Mouse (Mus musculus): ENCODE data around the gene Rpl24. TPM values are rescaled to one million over a fixed set of nuclear protein-coding genes. Genes with fewer than 3 reads are reported as not detected.
A peak's percentile ranks its signal among the peaks of the same experiment; 100 is the strongest.
"Not testable (repeated sequence)": the region's sequence is repeated elsewhere in the genome, so short reads cannot be mapped to it uniquely, and the experiment has no call there.

Gene Rpl24
- polyA plus RNA-seq (2016; fragmentation: Nextera tagmentation; extraction: Ambion mirVana): 656 and 680 TPM in 2 replicates

- ATAC-seq (ENCODE audit: low FRiP score, low read depth): peak; percentile 94
- Histone ChIP-seq H3K4me2 (replicated peaks) (peak within 1 kb of the TSS; percentile 78), H3K27ac (peak within 1 kb of the TSS; percentile 66), H3K4me1 (peaks cover 5% of the 10 kb centered on the region), H3K9me3 (no peaks in the 10 kb centered on the region), H3K36me3 (peaks cover 27% of the 10 kb centered on the region), H3K4me3 (peak within 1 kb of the TSS; percentile 78), H3K9ac (peak within 1 kb of the TSS; percentile 90), H3K27me3 (replicated peaks) (no peaks in the 10 kb centered on the region)
- WGBS: under 1% methylated on average over 42 of the region's 42 CpGs
These were observed at the start of gene Rpl24 for GRCm38 (mm10) chr16:55966212-55966871. Gene Rpl24 (plus strand): TSS chr16:55966275.

GRCm38 (mm10) chr16:55922079-55922478, 44.0 kb upstream of the Rpl24 start:
- no peak overlapping the region for H3K4me3 ChIP-seq
- no peak overlapping the region for H3K27ac ChIP-seq
- H3K27me3 ChIP-seq (replicated peaks): no peaks in the 10 kb centered on the region
- H3K9me3 ChIP-seq: no peaks in the 10 kb centered on the region
- 92% methylated on average over 10 of the region's 10 CpGs for WGBS
- no peaks in the 10 kb centered on the region for H3K4me1 ChIP-seq
- H3K4me2 ChIP-seq (replicated peaks): no peak overlapping the region
- peaks cover 52% of the 10 kb centered on the region for H3K36me3 ChIP-seq
- no peak overlapping the region for H3K9ac ChIP-seq
- no peak for ATAC-seq (ENCODE audit: low FRiP score, low read depth)

GRCm38 (mm10) chr16:55924010-55924409, 42.1 kb upstream of the Rpl24 start:
- H3K27ac ChIP-seq: no peak overlapping the region
- H3K9ac ChIP-seq: no peak overlapping the region
- WGBS: 94% methylated on average over 4 of the region's 4 CpGs
- H3K9me3 ChIP-seq: no peaks in the 10 kb centered on the region
- no peak for ATAC-seq (ENCODE audit: low FRiP score, low read depth)
- H3K27me3 ChIP-seq (replicated peaks): no peaks in the 10 kb centered on the region
- no peak overlapping the region for H3K4me2 ChIP-seq (replicated peaks)
- peaks cover 50% of the 10 kb centered on the region for H3K36me3 ChIP-seq
- no peak overlapping the region for H3K4me3 ChIP-seq
- no peaks in the 10 kb centered on the region for H3K4me1 ChIP-seq

- ATAC-seq (ENCODE audit: low FRiP score, low read depth): peak; percentile 70
- H3K27ac ChIP-seq: peak overlapping the region; percentile 37; the same call in 1 of the 2 replicates
- H3K4me2 ChIP-seq (replicated peaks): peak overlapping the region; percentile 75
- peak overlapping the region; percentile 73 for H3K9ac ChIP-seq
- peaks cover 5% of the 10 kb centered on the region; the same call in 1 of the 2 replicates for H3K36me3 ChIP-seq
- no peaks in the 10 kb centered on the region for H3K27me3 ChIP-seq (replicated peaks)
- no peaks in the 10 kb centered on the region for H3K9me3 ChIP-seq
- no peaks in the 10 kb centered on the region for H3K4me1 ChIP-seq
- peak overlapping the region; percentile 72 for H3K4me3 ChIP-seq
- WGBS: under 1% methylated on average over 32 of the region's 32 CpGs
These were observed 32.3 kb upstream of the Rpl24 start for GRCm38 (mm10) chr16:55933681-55934343.

- H3K4me3 ChIP-seq: peak within 1 kb of the TSS; percentile 72
- H3K4me1 ChIP-seq: no peaks in the 10 kb centered on the region
- H3K27ac ChIP-seq: peak within 1 kb of the TSS; percentile 37; the same call in 1 of the 2 replicates
- no peaks in the 10 kb centered on the region for H3K27me3 ChIP-seq (replicated peaks)
- H3K4me2 ChIP-seq (replicated peaks): peak within 1 kb of the TSS; percentile 75
- ATAC-seq (ENCODE audit: low FRiP score, low read depth): peak; percentile 100
- H3K9ac ChIP-seq: peak within 1 kb of the TSS; percentile 73
- H3K9me3 ChIP-seq: no peaks in the 10 kb centered on the region
- H3K36me3 ChIP-seq: no peaks in the 10 kb centered on the region
- under 1% methylated on average over 24 of the region's 24 CpGs for WGBS
These were observed 31.5 kb upstream of the Rpl24 start, which contains the start of gene Cep97 for GRCm38 (mm10) chr16:55934453-55935037. Gene Cep97 (minus strand): TSS chr16:55934855.

- ATAC-seq (ENCODE audit: low FRiP score, low read depth): no peak
- 84% methylated on average over 4 of the region's 4 CpGs for WGBS
These were observed 27.3 kb upstream of the Rpl24 start for GRCm38 (mm10) chr16:55938761-55939160.

GRCm38 (mm10) chr16:55939703-55940102, 26.4 kb upstream of the Rpl24 start:
- no peaks in the 10 kb centered on the region for H3K36me3 ChIP-seq
- 90% methylated on average over 6 of the region's 6 CpGs for WGBS

More at GRCm38 (mm10) chr16:55938761-55939160, 27.3 kb upstream of the Rpl24 start:
- H3K27me3 ChIP-seq (replicated peaks): no peaks in the 10 kb centered on the region
- H3K9ac ChIP-seq: no peak overlapping the region
- H3K4me3 ChIP-seq: no peak overlapping the region
- no peak overlapping the region for H3K4me2 ChIP-seq (replicated peaks)
- H3K9me3 ChIP-seq: no peaks in the 10 kb centered on the region
- no peaks in the 10 kb centered on the region for H3K36me3 ChIP-seq
- no peak overlapping the region for H3K27ac ChIP-seq
- no peaks in the 10 kb centered on the region for H3K4me1 ChIP-seq

GRCm38 (mm10) chr16:55940781-55941180, 25.3 kb upstream of the Rpl24 start:
- Histone ChIP-seq H3K27ac (no peak overlapping the region), H3K4me1 (no peaks in the 10 kb centered on the region), H3K9me3 (no peaks in the 10 kb centered on the region), H3K36me3 (no peaks in the 10 kb centered on the region), H3K27me3 (replicated peaks) (no peaks in the 10 kb centered on the region), H3K4me3 (no peak overlapping the region), H3K9ac (no peak overlapping the region), H3K4me2 (replicated peaks) (no peak overlapping the region)
- no peak for ATAC-seq (ENCODE audit: low FRiP score, low read depth)
- 93% methylated on average over 4 of the region's 4 CpGs for WGBS

More at GRCm38 (mm10) chr16:55939703-55940102, 26.4 kb upstream of the Rpl24 start:
- no peak for ATAC-seq (ENCODE audit: low FRiP score, low read depth)
- no peaks in the 10 kb centered on the region for H3K9me3 ChIP-seq
- H3K4me3 ChIP-seq: no peak overlapping the region
- no peak overlapping the region for H3K4me2 ChIP-seq (replicated peaks)
- no peaks in the 10 kb centered on the region for H3K27me3 ChIP-seq (replicated peaks)
- no peaks in the 10 kb centered on the region for H3K4me1 ChIP-seq
- no peak overlapping the region for H3K27ac ChIP-seq
- no peak overlapping the region for H3K9ac ChIP-seq

- Histone ChIP-seq H3K36me3 (no peaks in the 10 kb centered on the region), H3K27me3 (replicated peaks) (no peaks in the 10 kb centered on the region), H3K4me2 (replicated peaks) (no peak overlapping the region), H3K27ac (no peak overlapping the region), H3K4me3 (no peak overlapping the region), H3K9ac (no peak overlapping the region), H3K9me3 (no peaks in the 10 kb centered on the region), H3K4me1 (no peaks in the 10 kb centered on the region)
- 82% methylated on average over 3 of the region's 3 CpGs for WGBS
- ATAC-seq (ENCODE audit: low FRiP score, low read depth): no peak
These were observed 18.8 kb upstream of the Rpl24 start for GRCm38 (mm10) chr16:55947266-55947665.

- H3K27me3 ChIP-seq (replicated peaks); H3K9me3 ChIP-seq; H3K4me3 ChIP-seq; H3K4me1 ChIP-seq; H3K27ac ChIP-seq; ATAC-seq (ENCODE audit: low FRiP score, low read depth); H3K4me2 ChIP-seq (replicated peaks); H3K36me3 ChIP-seq; H3K9ac ChIP-seq: not testable (repeated sequence)
- WGBS: 85% methylated on average over 2 of the region's 2 CpGs
These were observed 18.1 kb upstream of the Rpl24 start for GRCm38 (mm10) chr16:55947876-55948410.

GRCm38 (mm10) chr16:55948963-55949362, 17.1 kb upstream of the Rpl24 start:
- H3K36me3 ChIP-seq: no peaks in the 10 kb centered on the region
- H3K9ac ChIP-seq: no peak overlapping the region
- H3K4me2 ChIP-seq (replicated peaks): no peak overlapping the region
- H3K9me3 ChIP-seq: no peaks in the 10 kb centered on the region
- H3K27me3 ChIP-seq (replicated peaks): no peaks in the 10 kb centered on the region
- H3K4me1 ChIP-seq: no peaks in the 10 kb centered on the region
- H3K4me3 ChIP-seq: no peak overlapping the region
- no peak overlapping the region for H3K27ac ChIP-seq
- 75% methylated on average over 7 of the region's 7 CpGs for WGBS
- no peak for ATAC-seq (ENCODE audit: low FRiP score, low read depth)

GRCm38 (mm10) chr16:55950462-55950861, 15.6 kb upstream of the Rpl24 start:
- Histone ChIP-seq H3K4me2 (replicated peaks) (no peak overlapping the region), H3K9ac (no peak overlapping the region), H3K4me3 (no peak overlapping the region), H3K36me3 (no peaks in the 10 kb centered on the region), H3K27ac (no peak overlapping the region), H3K4me1 (no peaks in the 10 kb centered on the region), H3K9me3 (no peaks in the 10 kb centered on the region), H3K27me3 (replicated peaks) (no peaks in the 10 kb centered on the region)
- 75% methylated on average over 3 of the region's 3 CpGs for WGBS
- ATAC-seq (ENCODE audit: low FRiP score, low read depth): peak; percentile 59
